Comparison of ENCODE assay signal across 20 mouse cellular contexts in the genomic region with DNA sequence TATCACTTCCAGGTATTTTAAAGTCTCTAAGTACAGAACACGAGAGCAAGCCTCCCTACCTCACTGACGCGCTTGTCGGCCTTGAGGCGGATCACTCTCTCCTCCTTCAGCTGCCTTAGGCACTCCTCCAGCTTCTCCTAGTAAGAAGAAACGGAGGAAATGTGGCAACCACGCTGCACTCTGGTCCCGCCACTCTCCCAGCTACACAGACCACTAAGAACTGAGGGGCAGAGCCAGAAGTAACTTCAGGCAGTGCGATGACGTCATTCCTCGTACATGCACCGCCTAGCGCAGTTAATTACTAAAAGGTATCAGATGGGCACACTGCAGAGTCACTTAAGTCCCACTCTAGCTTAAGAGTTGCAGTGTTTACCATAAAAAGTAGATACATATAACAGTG. TPM values are rescaled to one million over a fixed set of nuclear protein-coding genes. Genes with fewer than 3 reads are reported as not detected.
A peak's percentile ranks its signal among the peaks of the same experiment; 100 is the strongest.
DNase-seq lines count a peak whose midpoint lies in the region; ATAC-seq lines count a peak whose summit lies in the region.
"Had no signal": no experiment of that assay in that cellular context is flagged by ENCODE, and none has a peak within 500 bp of the region (broad histone marks: within the 10 kb centered on the region; RNA-seq: fewer than 3 reads in every experiment).

No protein-coding gene starts in this region.

- ATAC-seq in CD4-positive, CD25-positive, alpha-beta regulatory T cell, adult 4 months, result no peak
- ATAC-seq: activated CD4-positive, CD25-positive, alpha-beta regulatory T cell, adult 4 months; forebrain, embryonic 15.5 days; inflammation-experienced regulatory T-cells, adult 6 months had no signal

- DNase-seq in adrenal gland, postnatal 10 days, result peak; percentile 18
- no peak for DNase-seq in adrenal gland, postnatal 25 days
- peak; percentile 57 for DNase-seq in heart, adult 11 months
- DNase-seq in heart, postnatal 10 days, result no peak
- DNase-seq in lung, postnatal 10 days, result peak; percentile 24
- DNase-seq in lung, postnatal 25 days (ENCODE audit: low spot score), result no peak
- DNase-seq in lung, postnatal 4 days, result peak; percentile 26 to 44
- DNase-seq: cerebellum, adult 8-10 months; cerebellum, postnatal 25 days; gastrocnemius, postnatal 10 days; kidney, adult 11 months; kidney, postnatal 25 days; right cerebral cortex, adult 18-20 months; right cerebral cortex, postnatal 4 days; thymus, adult 2 months; thymus, postnatal 36 days had no signal

- intact Hi-C loops in heart, postnatal 10 days (cut with DNase I), result no loop called here

RNA-seq across cellular contexts. Expression of a gene that starts 15.2 kb away (rescaled TPM):
- total RNA-seq in adrenal gland, postnatal 10 days (2021), result 100 to 1,000 TPM in 1 of 2 experiments, 10 to 100 TPM in 1; 60.7 to 140 TPM
- total RNA-seq in adrenal gland, postnatal 25 days (2021), result 64.9 and 81.4 TPM in 2 replicates
- 10 to 100 TPM; 11.6 to 14.7 TPM for total RNA-seq in heart, postnatal 10 days (2021)
- 10 to 100 TPM; 39.6 to 66.0 TPM for polyA plus RNA-seq in CD4-positive, CD25-positive, alpha-beta regulatory T cell, adult 4 months (2017; shearing (Covaris generic))

RNA-seq across cellular contexts. Expression of a gene that starts 22.5 kb away (rescaled TPM):
- 10 to 100 TPM; 11.2 to 11.5 TPM for total RNA-seq in adrenal gland, postnatal 10 days (2021)
- 9.9 and 11.3 TPM in 2 replicates for total RNA-seq in adrenal gland, postnatal 25 days (2021)
- 1 to 10 TPM; 4.9 to 5.8 TPM for total RNA-seq in heart, postnatal 10 days (2021)
- 1 to 10 TPM; 2.2 to 3.4 TPM for polyA plus RNA-seq in CD4-positive, CD25-positive, alpha-beta regulatory T cell, adult 4 months (2017; shearing (Covaris generic))

Comparison
In these comparisons a context has a peak if more than half of its experiments do, and no peak if none do; other contexts are left out.
1. DNase-seq: peak in adrenal gland, postnatal 10 days (single experiment), heart, adult 11 months (single experiment), lung, postnatal 10 days (single experiment) and lung, postnatal 4 days (2 of 2); none in adrenal gland, postnatal 25 days (single experiment), heart, postnatal 10 days (0 of 2) and lung, postnatal 25 days (single experiment).